Mouse (Mus musculus): ENCODE measurements around the gene Amh.

Amh gene

GRCm38 (mm10) chr10:80785963-80786362 lies 19.1 kb upstream of the Amh start:
- DNase-seq (ENCODE audit: low spot score in 2 of 2): no peak

GRCm38 (mm10) chr10:80787517-80787916 lies 17.5 kb upstream of the Amh start:
- no peak for DNase-seq (ENCODE audit: low spot score in 2 of 2)

- DNase-seq (ENCODE audit: low spot score in 2 of 2): no peak
Measured at GRCm38 (mm10) chr10:80790761-80791404, 14.2 kb upstream of the Amh start.

GRCm38 (mm10) chr10:80791476-80792174 lies 13.4 kb upstream of the Amh start:
- no peak for DNase-seq (ENCODE audit: low spot score in 2 of 2)

GRCm38 (mm10) chr10:80792175-80793032 lies 12.6 kb upstream of the Amh start:
- no peak for DNase-seq (ENCODE audit: low spot score in 2 of 2)

- DNase-seq (ENCODE audit: low spot score in 2 of 2): no peak
Measured at GRCm38 (mm10) chr10:80793033-80793784, 11.8 kb upstream of the Amh start.

GRCm38 (mm10) chr10:80793803-80794202 lies 11.2 kb upstream of the Amh start:
- DNase-seq (ENCODE audit: low spot score in 2 of 2): peak in 1 of 2 experiments; percentile 29

GRCm38 (mm10) chr10:80794750-80795149 lies 10.3 kb upstream of the Amh start:
- DNase-seq (ENCODE audit: low spot score in 2 of 2): no peak

- DNase-seq (ENCODE audit: low spot score in 2 of 2): no peak
Measured at GRCm38 (mm10) chr10:80796307-80796848, 8.7 kb upstream of the Amh start.

- no peak for DNase-seq (ENCODE audit: low spot score in 2 of 2)
Measured at GRCm38 (mm10) chr10:80797186-80798149, 7.6 kb upstream of the Amh start.

- DNase-seq (ENCODE audit: low spot score in 2 of 2): peak; percentile 92 to 93
Measured at GRCm38 (mm10) chr10:80798150-80799006, 6.7 kb upstream of the Amh start, which contains the start of the genes Sf3a2 and Plekhj1. Gene Sf3a2, plus strand, starts transcription at chr10:80798198. Gene Plekhj1, minus strand, starts transcription at chr10:80798626.

GRCm38 (mm10) chr10:80799070-80799566 lies 5.9 kb upstream of the Amh start:
- DNase-seq (ENCODE audit: low spot score in 2 of 2): no peak

- DNase-seq (ENCODE audit: low spot score in 2 of 2): no peak
Measured at GRCm38 (mm10) chr10:80802204-80802912, 2.7 kb upstream of the Amh start.

- DNase-seq (ENCODE audit: low spot score in 2 of 2): no peak
Measured at GRCm38 (mm10) chr10:80802996-80803395, 2.0 kb upstream of the Amh start.

- no peak for DNase-seq (ENCODE audit: low spot score in 2 of 2)
Measured at GRCm38 (mm10) chr10:80804340-80804739, 703 bp upstream of the Amh start.

GRCm38 (mm10) chr10:80805322-80805721 lies 279 bp downstream of the Amh start:
- no peak for DNase-seq (ENCODE audit: low spot score in 2 of 2)

- DNase-seq (ENCODE audit: low spot score in 2 of 2): peak; percentile 64 to 76
Measured at GRCm38 (mm10) chr10:80805925-80806324, 882 bp downstream of the Amh start.

GRCm38 (mm10) chr10:80806341-80807056 lies 1.5 kb downstream of the Amh start:
- no peak for DNase-seq (ENCODE audit: low spot score in 2 of 2)

Measured in urinary bladder, postnatal 36 days (tissue).